ENCODE assay signal across 18 mouse cellular contexts in the genomic region with DNA sequence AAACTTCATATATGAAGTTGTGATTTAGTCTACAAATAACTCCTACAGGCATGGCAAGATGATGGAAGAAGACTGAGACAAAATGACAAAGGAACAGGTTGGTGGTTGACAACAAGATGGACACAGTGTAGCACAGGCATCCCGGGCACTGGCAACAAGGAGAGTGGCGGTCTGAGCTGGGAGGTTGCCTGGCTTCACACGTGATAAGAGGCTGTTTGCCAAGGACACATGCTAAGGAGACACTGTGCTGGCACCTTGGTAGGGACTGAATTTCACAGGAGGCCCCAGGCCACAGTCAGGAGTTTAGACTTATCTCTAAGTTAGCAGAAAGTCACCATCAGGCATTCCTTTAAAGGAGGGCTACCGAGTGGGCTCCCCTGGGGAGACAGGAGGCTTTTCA.
DNase-seq lines count a peak whose midpoint lies in the region; ATAC-seq and TF ChIP-seq lines count a peak whose summit lies in the region.
"Had no signal": no experiment of that assay in that cellular context is flagged by ENCODE, and none has a peak within 500 bp of the region (broad histone marks: within the 10 kb centered on the region; RNA-seq: fewer than 3 reads in every experiment).

No protein-coding gene starts in this region.

- H3K4me3 ChIP-seq in heart, postnatal 0 days (ENCODE audit: low read depth, low read length) = no peak overlapping the region
- H3K4me3 ChIP-seq in limb, embryonic 10.5 days = no peak overlapping the region
- H3K4me3 ChIP-seq: forebrain, embryonic 12.5 days; hindbrain, embryonic 13.5 days; limb, embryonic 13.5 days; liver, embryonic 15.5 days had no signal

- WGBS in heart, postnatal 0 days = 24% methylated on average over 4 of the region's 4 CpGs
- 87% methylated on average over 4 of the region's 4 CpGs for WGBS in limb, embryonic 10.5 days

- peak; percentile 72 for ATAC-seq in heart, postnatal 0 days (ENCODE audit: insufficient read depth, low read depth)
- ATAC-seq: activated CD4-positive, CD25-positive, alpha-beta regulatory T cell, adult 4 months; lung, postnatal 0 days; midbrain, embryonic 16.5 days; Patski had no signal

- intact Hi-C loops in heart, postnatal 25 days (cut with DNase I) = no loop called here
- intact Hi-C loops in heart, postnatal 14 days (cut with DNase I) = no loop called here

- DNase-seq in cerebellum, postnatal 25 days = peak; percentile 44 to 63
- DNase-seq in cerebellum, adult 11 months = no peak
- DNase-seq in heart, postnatal 0 days (ENCODE audit: low spot score) = peak; percentile 41
- DNase-seq in heart, postnatal 25 days (ENCODE audit: low spot score) = no peak
- peak; percentile 45 to 57 for DNase-seq in heart, postnatal 14 days
- no peak for DNase-seq in limb, embryonic 10.5 days (ENCODE audit: low spot score)
- DNase-seq in kidney, adult 18-20 months = no peak
- DNase-seq: cerebellum, adult 8-10 months; kidney, adult 2 months; kidney, postnatal 14 days had no signal

- H3K27me3 ChIP-seq in heart, postnatal 0 days (ENCODE audit: control insufficient read depth, insufficient read depth, low read length) = no peaks in the 10 kb centered on the region
- no peaks in the 10 kb centered on the region for H3K27me3 ChIP-seq in limb, embryonic 10.5 days (ENCODE audit: low read depth, poor library complexity, severe bottlenecking)
- H3K27me3 ChIP-seq: forebrain, embryonic 12.5 days; hindbrain, embryonic 13.5 days; limb, embryonic 13.5 days; liver, embryonic 15.5 days; Patski had no signal

- TF ChIP-seq EP300 in heart, postnatal 0 days (IDR thresholded peaks at IDR 0.05; ENCODE audit: low read depth) = no peak

- H3K9me3 ChIP-seq in heart, postnatal 0 days (replicated peaks; ENCODE audit: control insufficient read depth, low read length) = no peaks in the 10 kb centered on the region
- no peaks in the 10 kb centered on the region for H3K9me3 ChIP-seq in limb, embryonic 10.5 days (replicated peaks)
- H3K9me3 ChIP-seq: forebrain, embryonic 12.5 days; hindbrain, embryonic 13.5 days; limb, embryonic 13.5 days; liver, embryonic 15.5 days had no signal

- no peak overlapping the region for H3K9ac ChIP-seq in heart, postnatal 0 days (replicated peaks; ENCODE audit: low read depth, low read length)
- H3K9ac ChIP-seq: forebrain, embryonic 12.5 days; hindbrain, embryonic 13.5 days; limb, embryonic 13.5 days; liver, embryonic 15.5 days had no signal

- no peak for TF ChIP-seq CTCF in heart, postnatal 0 days (IDR thresholded peaks at IDR 0.05; ENCODE audit: low read depth)

- peaks cover 6% of the 10 kb centered on the region; the same call in 1 of the 2 replicates for H3K4me1 ChIP-seq in heart, postnatal 0 days (ENCODE audit: control insufficient read depth, insufficient read depth)
- H3K4me1 ChIP-seq in limb, embryonic 10.5 days = no peaks in the 10 kb centered on the region
- H3K4me1 ChIP-seq: forebrain, embryonic 12.5 days; hindbrain, embryonic 13.5 days; liver, embryonic 15.5 days had no signal

- no peak overlapping the region for H3K4me2 ChIP-seq in heart, postnatal 0 days (ENCODE audit: low read depth, low read length)
- H3K4me2 ChIP-seq: forebrain, embryonic 12.5 days; hindbrain, embryonic 13.5 days; limb, embryonic 13.5 days; liver, embryonic 15.5 days had no signal

- no peak overlapping the region for H3K27ac ChIP-seq in heart, postnatal 0 days (ENCODE audit: low read depth)
- H3K27ac ChIP-seq in limb, embryonic 10.5 days = peak overlapping the region; percentile 38; the same call in 1 of the 2 replicates
- H3K27ac ChIP-seq: forebrain, embryonic 12.5 days; hindbrain, embryonic 13.5 days; limb, embryonic 13.5 days; liver, embryonic 15.5 days had no signal

- no peaks in the 10 kb centered on the region for H3K36me3 ChIP-seq in heart, postnatal 0 days (replicated peaks; ENCODE audit: control insufficient read depth, insufficient read depth, low read length)
- no peaks in the 10 kb centered on the region for H3K36me3 ChIP-seq in limb, embryonic 10.5 days
- H3K36me3 ChIP-seq: forebrain, embryonic 12.5 days; hindbrain, embryonic 13.5 days; limb, embryonic 13.5 days; liver, embryonic 15.5 days had no signal

Comparison
In these comparisons a context has a peak if more than half of its experiments do, and no peak if none do; other contexts are left out.
1. DNase-seq: peak in cerebellum, postnatal 25 days (2 of 2), heart, postnatal 0 days (single experiment) and heart, postnatal 14 days (2 of 2); none in cerebellum, adult 11 months (single experiment), heart, postnatal 25 days (single experiment), limb, embryonic 10.5 days (single experiment) and kidney, adult 18-20 months (single experiment).